Mouse (Mus musculus) ES-E14 (cell line): ENCODE results near the gene Atg2a.

Experiments used
- HCFC1 ChIP-seq: IDR thresholded peaks from 2 replicates; pipeline ENCODE4 v1.6.1; 2012; ENCODE audit warnings: low read length, inconsistent platforms, borderline replicate concordance; ENCODE audit not compliant: insufficient read depth
- ZNF384 ChIP-seq: IDR thresholded peaks from 2 replicates; pipeline ENCODE4 v1.6.1; 2012; ENCODE audit warnings: low read depth, low read length, inconsistent platforms

GRCm38 (mm10) chr19:6303831-6304230, 62.4 kb downstream of the Atg2a start:
- no peak for TF ChIP-seq HCFC1
- no peak for TF ChIP-seq ZNF384
